Mouse (Mus musculus): ENCODE data around the gene Itga4.

DNA sequence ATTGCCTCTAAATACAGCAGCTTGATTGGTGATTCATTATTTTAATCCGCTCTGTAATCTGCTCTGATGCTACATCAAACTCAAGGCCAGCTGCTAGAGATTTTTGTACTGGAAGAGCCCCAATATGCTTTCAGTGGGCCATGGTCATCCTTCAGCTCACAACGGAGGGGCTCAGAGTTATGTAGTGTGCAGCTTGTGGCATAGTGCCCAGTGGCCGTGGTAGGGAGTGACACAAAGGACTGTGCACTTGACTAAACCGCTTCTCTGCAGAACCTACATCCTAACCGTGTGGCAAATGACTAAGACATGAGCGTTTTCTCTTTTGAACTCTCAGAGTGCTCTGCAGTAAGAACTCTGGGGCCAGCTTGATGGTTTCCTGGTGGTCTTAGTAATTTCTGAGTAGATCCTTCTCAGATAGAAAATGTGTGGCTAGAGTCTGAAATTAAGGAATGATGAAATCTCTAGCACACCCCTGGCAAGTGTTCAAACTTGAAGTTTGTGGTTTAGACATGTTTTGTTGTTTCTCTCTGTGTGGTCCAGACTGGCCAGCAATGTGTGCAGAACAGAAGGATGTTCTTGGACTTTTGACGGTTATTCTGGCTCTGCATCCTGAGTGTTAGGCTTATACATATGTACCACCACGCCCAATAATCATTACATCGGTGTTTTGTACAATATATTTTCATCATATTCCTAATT lies 61.1 kb downstream of the Itga4 start:
- TF ChIP-seq EP300 (IDR thresholded peaks at IDR 0.05; ENCODE audit: low read depth), result no peak
- no peak for TF ChIP-seq CTCF (IDR thresholded peaks at IDR 0.05; ENCODE audit: low read depth)

All from liver, postnatal 0 days (tissue).